Comparison of ENCODE assay signal across 17 mouse cellular contexts in genomic region chr2:130043835-130044234, GRCm38 (mm10). TPM values are rescaled to one million over a fixed set of nuclear protein-coding genes. Genes with fewer than 3 reads are reported as not detected.
"Had no signal": no experiment of that assay in that cellular context is flagged by ENCODE, and none has a peak within 500 bp of the region (broad histone marks: within the 10 kb centered on the region; RNA-seq: fewer than 3 reads in every experiment).

No protein-coding gene starts in this region.

- H3K9me3 ChIP-seq: kidney, embryonic 15.5 days; limb, embryonic 13.5 days; neural tube, embryonic 15.5 days; stomach, embryonic 15.5 days had no signal

- DNase-seq: kidney, adult 2 months; kidney, postnatal 14 days; left cerebral cortex, postnatal 4 days; lung, adult 18-20 months; right cerebral cortex, postnatal 14 days; thymus, adult 2 months; thymus, postnatal 36 days had no signal

- H3K27ac ChIP-seq: kidney, embryonic 15.5 days; limb, embryonic 13.5 days; liver, embryonic 14.5 days; neural tube, embryonic 15.5 days; stomach, embryonic 15.5 days had no signal

- H3K4me3 ChIP-seq: kidney, embryonic 15.5 days; limb, embryonic 13.5 days; myocyte; neural tube, embryonic 15.5 days; stomach, embryonic 15.5 days had no signal

- H3K9ac ChIP-seq: kidney, embryonic 15.5 days; limb, embryonic 13.5 days; liver, embryonic 14.5 days; neural tube, embryonic 15.5 days; stomach, embryonic 15.5 days had no signal

- H3K4me2 ChIP-seq: kidney, embryonic 15.5 days; limb, embryonic 13.5 days; midbrain, embryonic 11.5 days; neural tube, embryonic 15.5 days; stomach, embryonic 15.5 days had no signal

- H3K4me1 ChIP-seq: limb, embryonic 13.5 days; neural tube, embryonic 15.5 days; stomach, embryonic 15.5 days had no signal

- H3K27me3 ChIP-seq: kidney, embryonic 15.5 days; limb, embryonic 13.5 days; neural tube, embryonic 15.5 days; stomach, embryonic 15.5 days had no signal

- H3K36me3 ChIP-seq: kidney, embryonic 15.5 days; limb, embryonic 13.5 days; neural tube, embryonic 15.5 days; stomach, embryonic 15.5 days had no signal

RNA-seq across cellular contexts. Expression of gene Tgm3, which starts 31.7 kb away (rescaled TPM):
- total RNA-seq: liver, adult 2 months had no signal
- polyA plus RNA-seq: kidney, embryonic 15.5 days; lung, embryonic 16.5 days; midbrain, embryonic 11.5 days; myocyte; neural tube, embryonic 11.5 days; neural tube, embryonic 15.5 days had no signal
